Mouse (Mus musculus): Measurements from ENCODE around the gene Zfp93. TPM values are rescaled to one million over a fixed set of nuclear protein-coding genes. Genes with fewer than 3 reads are reported as not detected.
A peak's percentile ranks its signal among the peaks of the same experiment; 100 is the strongest.

Gene Zfp93
- polyA plus RNA-seq, 2 experiments: 0.58 to 0.75 TPM

GRCm38 (mm10) chr7:24295376-24295775 is 25.2 kb downstream of the Zfp93 start:
- Histone ChIP-seq H3K4me1 (replicated peaks; ENCODE audit: control insufficient read depth in 2 of 2, insufficient read depth in 2 of 2, low read length in 1 of 2) (peaks cover 3 to 8% of the 10 kb centered on the region in 2 experiments), H3K4me2 (ENCODE audit: low read depth) (no peak overlapping the region), H3K4me3 (ENCODE audit: insufficient read depth in 1 of 2, low read depth in 2 of 2, low read length in 2 of 2) (no peak overlapping the region), H3K9me3 (ENCODE audit: control insufficient read depth, low read length) (no peaks in the 10 kb centered on the region), H3K27ac (no peak overlapping the region), H3K27me3 (ENCODE audit: control insufficient read depth, insufficient read depth, low read length) (no peaks in the 10 kb centered on the region), H3K36me3 (replicated peaks; ENCODE audit: control insufficient read depth, insufficient read depth, low read depth) (peaks cover 3% of the 10 kb centered on the region; the same call in 1 of the 2 replicates), H3K9ac (replicated peaks) (no peak overlapping the region)
- DNase-seq (ENCODE audit: low read depth in 3 of 3, low spot score in 3 of 3) (no peak), ATAC-seq (ENCODE audit: insufficient read depth) (no peak)
- 82% methylated on average over 7 of the region's 7 CpGs for WGBS (ENCODE audit: insufficient replicate concordance)
- no peak for TF ChIP-seq CTCF (IDR thresholded peaks at IDR 0.05; ENCODE audit: low read depth)

DNA sequence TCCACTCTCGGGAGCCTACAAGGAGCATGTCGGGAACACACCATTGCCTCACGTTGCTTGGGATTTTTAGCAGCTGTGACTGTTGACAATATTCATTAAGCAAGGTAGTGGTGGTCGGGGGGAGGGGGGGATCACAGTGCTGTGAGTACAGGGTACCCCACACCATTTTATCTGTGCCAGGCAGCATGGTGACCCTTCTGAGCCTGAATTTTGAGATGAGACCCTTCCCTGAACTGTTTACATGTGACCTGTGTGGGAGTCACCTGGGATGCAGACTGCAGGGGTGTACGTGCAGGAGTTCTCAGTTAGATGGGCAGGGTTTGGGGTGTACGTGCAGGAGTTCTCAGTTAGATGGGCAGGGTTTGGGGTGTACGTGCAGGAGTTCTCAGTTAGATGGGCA is 26.2 kb downstream of the Zfp93 start:
- peaks cover 3% of the 10 kb centered on the region; the same call in 1 of the 2 replicates for H3K36me3 ChIP-seq (replicated peaks; ENCODE audit: control insufficient read depth, insufficient read depth, low read depth)
- no peak for DNase-seq (ENCODE audit: low read depth in 3 of 3, low spot score in 3 of 3)
- ATAC-seq (ENCODE audit: insufficient read depth): no peak
- no peak overlapping the region for H3K4me3 ChIP-seq (ENCODE audit: insufficient read depth in 1 of 2, low read depth in 2 of 2, low read length in 2 of 2)
- no peak overlapping the region for H3K4me2 ChIP-seq (ENCODE audit: low read depth)
- 76% methylated on average over 7 of the region's 7 CpGs for WGBS (ENCODE audit: insufficient replicate concordance)
- no peaks in the 10 kb centered on the region for H3K9me3 ChIP-seq (ENCODE audit: control insufficient read depth, low read length)
- H3K9ac ChIP-seq (replicated peaks): no peak overlapping the region
- H3K27me3 ChIP-seq (ENCODE audit: control insufficient read depth, insufficient read depth, low read length): no peaks in the 10 kb centered on the region
- H3K4me1 ChIP-seq (replicated peaks; ENCODE audit: control insufficient read depth in 2 of 2, insufficient read depth in 2 of 2, low read length in 1 of 2): peaks cover 6 to 8% of the 10 kb centered on the region in 2 experiments
- TF ChIP-seq CTCF (IDR thresholded peaks at IDR 0.05; ENCODE audit: low read depth) (no peak), EP300 (IDR thresholded peaks at IDR 0.05; ENCODE audit: low read depth) (no peak)
- no peak overlapping the region for H3K27ac ChIP-seq

DNA sequence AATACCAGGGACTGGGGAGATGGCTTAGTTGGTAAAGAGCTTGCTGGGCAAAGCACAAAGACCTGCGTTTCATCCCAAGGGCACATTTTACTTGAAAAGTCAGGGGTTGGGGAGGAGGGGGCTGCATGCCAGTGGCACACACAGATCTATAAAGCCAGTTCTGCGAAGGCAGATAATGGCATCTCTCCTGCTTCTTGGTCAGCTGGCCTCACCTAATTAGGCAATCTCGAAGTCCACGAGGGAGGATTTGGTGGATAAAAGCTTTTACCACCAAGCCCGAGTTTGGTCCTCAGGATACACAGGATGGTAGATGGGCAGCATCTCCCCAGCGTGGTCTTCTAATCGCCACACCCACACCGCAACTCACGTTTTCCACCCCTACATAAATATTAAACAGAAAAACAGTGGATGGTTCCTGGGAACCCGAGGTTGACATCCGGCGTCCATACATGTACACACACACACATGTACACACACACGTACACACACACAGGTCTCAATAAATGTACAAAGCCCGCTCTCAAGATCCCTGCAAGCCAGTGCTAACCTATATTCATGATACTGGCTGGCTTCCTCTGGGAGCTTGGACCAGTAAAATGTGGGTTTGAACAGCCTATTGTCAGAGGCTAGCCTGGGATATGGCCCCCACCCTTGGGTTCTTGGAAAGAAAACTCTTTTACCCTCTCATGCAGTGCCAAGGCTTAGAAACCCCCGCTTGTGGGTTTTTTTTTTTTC is 27.3 kb downstream of the Zfp93 start:
- no peaks in the 10 kb centered on the region for H3K27me3 ChIP-seq (ENCODE audit: control insufficient read depth, insufficient read depth, low read length)
- H3K36me3 ChIP-seq (replicated peaks; ENCODE audit: control insufficient read depth, insufficient read depth, low read depth): no peaks in the 10 kb centered on the region; the same call in 1 of the 2 replicates
- peaks cover 6 to 8% of the 10 kb centered on the region in 2 experiments for H3K4me1 ChIP-seq (replicated peaks; ENCODE audit: control insufficient read depth in 2 of 2, insufficient read depth in 2 of 2, low read length in 1 of 2)
- no peak overlapping the region for H3K27ac ChIP-seq
- no peak for TF ChIP-seq CTCF (IDR thresholded peaks at IDR 0.05; ENCODE audit: low read depth)
- WGBS (ENCODE audit: insufficient replicate concordance): 78% methylated on average over 15 of the region's 15 CpGs
- H3K4me3 ChIP-seq (ENCODE audit: insufficient read depth in 1 of 2, low read depth in 2 of 2, low read length in 2 of 2): no peak overlapping the region
- H3K4me2 ChIP-seq (ENCODE audit: low read depth): no peak overlapping the region; the same call in 1 of the 2 replicates
- no peaks in the 10 kb centered on the region for H3K9me3 ChIP-seq (ENCODE audit: control insufficient read depth, low read length)
- DNase-seq (ENCODE audit: low read depth in 3 of 3, low spot score in 3 of 3): no peak
- no peak overlapping the region for H3K9ac ChIP-seq (replicated peaks)
- no peak for ATAC-seq (ENCODE audit: insufficient read depth)

DNA sequence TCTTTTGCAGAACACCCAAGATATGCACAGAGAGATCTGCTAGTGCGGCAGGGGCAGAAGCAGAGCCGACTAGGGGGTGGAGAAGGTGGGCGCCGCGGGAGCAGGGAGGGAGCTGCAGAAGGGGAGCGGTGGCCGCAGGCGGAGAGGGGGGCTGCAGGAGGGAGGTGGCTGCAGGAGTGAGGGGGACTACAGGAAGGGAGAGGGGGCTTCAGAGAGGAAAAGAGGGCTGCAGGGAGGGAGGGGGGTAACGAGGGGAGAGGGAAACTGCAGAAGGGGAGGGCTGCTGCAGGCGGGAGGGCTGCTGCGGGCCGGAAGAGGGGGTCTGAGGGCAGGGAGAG is 28.4 kb downstream of the Zfp93 start:
- no peak for DNase-seq (ENCODE audit: low read depth in 3 of 3, low spot score in 3 of 3)
- Histone ChIP-seq H3K4me2 (ENCODE audit: low read depth) (peak overlapping the region; percentile 82), H3K9ac (replicated peaks) (peak overlapping the region; percentile 59), H3K27ac (no peak overlapping the region), H3K9me3 (ENCODE audit: control insufficient read depth, low read length) (no peaks in the 10 kb centered on the region), H3K4me3 (ENCODE audit: insufficient read depth in 1 of 2, low read depth in 2 of 2, low read length in 2 of 2) (peak overlapping the region; percentile 63 to 90), H3K36me3 (replicated peaks; ENCODE audit: control insufficient read depth, insufficient read depth, low read depth) (no peaks in the 10 kb centered on the region; the same call in 1 of the 2 replicates), H3K27me3 (ENCODE audit: control insufficient read depth, insufficient read depth, low read length) (no peaks in the 10 kb centered on the region), H3K4me1 (replicated peaks; ENCODE audit: control insufficient read depth in 2 of 2, insufficient read depth in 2 of 2, low read length in 1 of 2) (peaks cover 6 to 8% of the 10 kb centered on the region in 2 experiments)
- WGBS (ENCODE audit: insufficient replicate concordance): 2% methylated on average over 12 of the region's 12 CpGs
- TF ChIP-seq CTCF (IDR thresholded peaks at IDR 0.05; ENCODE audit: low read depth) (no peak), EP300 (IDR thresholded peaks at IDR 0.05; ENCODE audit: low read depth) (no peak)
- no peak for ATAC-seq (ENCODE audit: insufficient read depth)

DNA sequence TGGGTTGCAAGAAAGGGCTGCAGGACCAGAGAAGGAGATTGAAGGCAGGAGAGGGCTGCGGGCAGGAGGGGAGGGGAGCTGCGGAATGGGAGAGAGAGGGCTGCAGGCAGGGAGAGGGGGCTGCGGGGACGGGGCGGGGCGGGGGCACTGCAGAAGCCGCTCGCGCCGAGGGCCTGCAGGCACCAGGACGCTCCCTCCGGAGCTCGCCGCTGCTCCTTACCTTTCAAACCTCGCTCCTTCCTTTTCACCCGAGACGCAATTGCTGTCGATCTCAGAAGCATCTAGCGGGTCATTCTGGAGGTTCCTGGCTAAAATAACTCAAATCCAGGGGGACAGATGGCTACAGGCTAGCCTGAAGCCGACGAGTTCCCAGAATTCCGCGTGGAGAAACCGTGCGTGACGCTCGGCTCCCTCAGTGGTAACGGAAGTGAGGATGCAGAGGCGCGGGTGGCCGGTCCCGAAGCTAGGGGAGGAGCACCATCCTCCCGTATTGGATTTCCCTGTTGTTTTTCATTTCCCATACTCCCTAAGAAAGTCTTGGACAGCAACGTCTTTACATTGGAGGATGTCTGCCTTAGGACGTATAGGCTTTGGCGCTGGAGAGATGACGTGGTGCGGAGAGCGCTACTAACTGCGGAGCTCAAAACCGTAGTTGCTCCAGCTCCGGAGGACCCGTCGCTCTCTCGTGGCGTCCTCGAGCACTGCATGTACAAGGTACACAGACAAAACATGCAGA is 28.9 kb downstream of the Zfp93 start:
- Histone ChIP-seq H3K4me1 (replicated peaks; ENCODE audit: control insufficient read depth in 2 of 2, insufficient read depth in 2 of 2, low read length in 1 of 2) (peaks cover 6% of the 10 kb centered on the region in 2 experiments), H3K27ac (no peak overlapping the region), H3K4me3 (ENCODE audit: insufficient read depth in 1 of 2, low read depth in 2 of 2, low read length in 2 of 2) (peak overlapping the region; percentile 63 to 90), H3K9ac (replicated peaks) (peak overlapping the region; percentile 59), H3K4me2 (ENCODE audit: low read depth) (peak overlapping the region; percentile 82), H3K27me3 (ENCODE audit: control insufficient read depth, insufficient read depth, low read length) (no peaks in the 10 kb centered on the region), H3K9me3 (ENCODE audit: control insufficient read depth, low read length) (no peaks in the 10 kb centered on the region), H3K36me3 (replicated peaks; ENCODE audit: control insufficient read depth, insufficient read depth, low read depth) (no peaks in the 10 kb centered on the region; the same call in 1 of the 2 replicates)
- ATAC-seq (ENCODE audit: insufficient read depth): peak; percentile 84
- under 1% methylated on average over 45 of the region's 47 CpGs for WGBS (ENCODE audit: insufficient replicate concordance)
- no peak for TF ChIP-seq EP300 (IDR thresholded peaks at IDR 0.05; ENCODE audit: low read depth)
- peak; percentile 67 for TF ChIP-seq CTCF (IDR thresholded peaks at IDR 0.05; ENCODE audit: low read depth)
- peak; percentile 65 to 70 (median 69) for DNase-seq (ENCODE audit: low read depth in 3 of 3, low spot score in 3 of 3)

Data from liver, embryonic 14.5 days (tissue).